Mouse (Mus musculus) adrenal gland, postnatal 25 days (tissue): Measurements from ENCODE around the gene Ptprt. TPM values are rescaled to one million over a fixed set of nuclear protein-coding genes. Genes with fewer than 3 reads are reported as not detected.
"Not testable (repeated sequence)": the region's sequence is repeated elsewhere in the genome, so short reads cannot be mapped to it uniquely, and the experiment has no call there.

Experiments used
- DNase-seq: peaks from one replicate; pipeline ENCODE4 v3.0.0; 2021; ENCODE audit warnings: mixed read lengths
- total RNA-seq: library from RNA; stranded (reverse); gene quantifications from 2 replicates; pipeline ENCODE4 v1.2.3, GENCODE M21; 2021

Ptprt gene
- total RNA-seq, 1 experiment from 2014 or later = 0.15 TPM

GRCm38 (mm10) chr2:162182621-162183475, 478.1 kb downstream of the Ptprt start:
- no peak for DNase-seq

- DNase-seq = no peak
Observed at GRCm38 (mm10) chr2:162181826-162182225, 479.1 kb downstream of the Ptprt start.

DNA sequence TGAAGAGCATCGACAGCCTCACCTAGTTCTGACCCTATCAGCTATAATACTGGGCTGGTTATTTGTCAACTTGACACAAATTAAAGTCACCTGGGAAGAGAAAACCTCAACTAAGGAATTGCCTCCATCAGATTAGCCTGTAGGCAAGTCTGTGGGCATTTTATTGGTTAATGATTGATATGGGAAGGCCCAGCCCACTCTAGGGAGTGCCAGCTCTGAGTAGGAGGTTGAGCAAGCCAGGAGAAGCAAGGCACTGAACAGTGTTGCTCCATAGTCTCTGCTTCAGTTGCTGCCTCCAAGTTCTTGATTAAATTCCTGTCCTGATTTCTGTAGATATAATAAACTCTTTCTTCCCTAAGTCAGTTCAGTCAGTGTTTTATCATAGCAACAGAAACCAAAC, 488.4 kb downstream of the Ptprt start:
- no peak for DNase-seq

GRCm38 (mm10) chr2:162141845-162142411, 519.0 kb downstream of the Ptprt start:
- DNase-seq = no peak

DNA sequence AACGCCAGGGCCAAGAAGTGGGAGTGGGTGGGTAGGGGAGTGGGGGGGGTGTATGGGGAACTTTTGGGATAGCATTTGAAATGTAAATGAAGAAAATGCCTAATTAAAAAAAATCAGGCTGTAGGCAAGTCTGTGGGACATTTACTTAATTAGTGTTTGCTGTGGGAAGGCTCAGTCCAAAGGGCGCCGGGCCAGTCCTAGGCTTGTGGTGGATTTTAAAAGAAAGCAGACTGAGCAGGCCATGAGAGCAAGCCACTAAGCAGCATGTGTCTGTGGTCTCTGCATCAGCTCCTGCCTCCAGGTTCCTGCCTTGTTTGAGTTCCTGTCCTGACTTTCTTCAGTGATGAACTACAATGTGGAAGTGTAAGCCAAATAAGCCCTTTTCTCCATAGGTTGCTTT, 524.8 kb downstream of the Ptprt start:
- not testable (repeated sequence) for DNase-seq

GRCm38 (mm10) chr2:162131607-162132304, 529.2 kb downstream of the Ptprt start:
- DNase-seq = no peak

DNA sequence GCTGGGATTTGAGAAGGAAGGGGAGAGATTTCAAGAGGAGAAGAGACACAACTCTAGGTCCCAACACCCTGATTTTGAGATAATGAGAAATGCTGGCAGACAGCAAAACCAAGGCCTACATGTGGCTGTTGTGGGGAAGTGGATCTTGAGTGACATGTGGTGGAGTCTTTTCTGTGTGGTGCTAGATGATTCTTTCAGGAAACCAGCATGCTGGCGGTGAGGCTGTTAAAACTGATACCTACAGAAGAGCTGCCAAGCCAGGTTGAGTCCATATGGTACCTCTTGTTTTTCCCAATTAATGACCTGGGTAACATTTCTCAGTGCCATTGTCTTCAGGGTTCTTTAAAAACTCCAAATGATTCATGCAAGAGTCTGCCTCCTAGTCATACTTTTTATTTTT, 531.1 kb downstream of the Ptprt start:
- DNase-seq = no peak

DNA sequence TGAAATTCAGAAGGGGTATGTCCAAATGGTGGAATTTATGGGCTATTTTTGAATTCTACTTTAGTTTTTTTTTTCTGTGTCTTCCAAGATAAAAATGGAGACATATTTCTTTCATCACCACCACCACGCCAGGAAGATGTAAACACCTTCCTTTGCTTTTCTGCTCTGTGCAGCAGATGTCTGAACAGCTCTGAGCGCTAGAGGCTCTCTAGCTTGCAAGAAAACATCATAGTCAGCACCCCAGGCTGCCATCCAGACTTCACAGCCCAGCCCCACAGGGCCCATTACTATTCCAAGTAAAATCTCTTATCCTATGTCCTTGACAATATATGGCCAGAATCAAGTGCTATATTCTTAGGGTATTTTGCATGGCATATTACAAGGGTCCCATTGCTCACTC, 542.9 kb downstream of the Ptprt start:
- no peak for DNase-seq

DNA sequence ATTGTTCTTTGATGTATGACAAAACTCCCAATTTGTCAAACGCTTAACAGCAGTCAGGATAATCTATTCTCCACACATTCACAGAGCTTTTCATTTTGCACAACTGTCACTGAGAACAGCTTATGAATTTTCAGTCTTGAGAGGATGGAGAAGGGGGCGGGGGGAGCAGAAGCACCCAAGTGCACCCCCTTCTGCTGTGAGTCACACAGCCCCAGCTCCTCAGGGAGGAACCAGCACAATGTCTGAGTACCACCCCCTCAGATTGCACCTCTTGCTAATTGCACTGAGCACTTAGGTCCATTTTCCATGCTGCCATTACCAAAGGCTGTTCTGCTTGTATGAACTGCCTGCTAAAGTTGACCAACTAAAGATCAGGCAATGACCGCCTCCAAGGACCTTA, 578.6 kb downstream of the Ptprt start:
- no peak for DNase-seq

- no peak for DNase-seq
Observed at GRCm38 (mm10) chr2:162080717-162081398, 580.1 kb downstream of the Ptprt start.

DNA sequence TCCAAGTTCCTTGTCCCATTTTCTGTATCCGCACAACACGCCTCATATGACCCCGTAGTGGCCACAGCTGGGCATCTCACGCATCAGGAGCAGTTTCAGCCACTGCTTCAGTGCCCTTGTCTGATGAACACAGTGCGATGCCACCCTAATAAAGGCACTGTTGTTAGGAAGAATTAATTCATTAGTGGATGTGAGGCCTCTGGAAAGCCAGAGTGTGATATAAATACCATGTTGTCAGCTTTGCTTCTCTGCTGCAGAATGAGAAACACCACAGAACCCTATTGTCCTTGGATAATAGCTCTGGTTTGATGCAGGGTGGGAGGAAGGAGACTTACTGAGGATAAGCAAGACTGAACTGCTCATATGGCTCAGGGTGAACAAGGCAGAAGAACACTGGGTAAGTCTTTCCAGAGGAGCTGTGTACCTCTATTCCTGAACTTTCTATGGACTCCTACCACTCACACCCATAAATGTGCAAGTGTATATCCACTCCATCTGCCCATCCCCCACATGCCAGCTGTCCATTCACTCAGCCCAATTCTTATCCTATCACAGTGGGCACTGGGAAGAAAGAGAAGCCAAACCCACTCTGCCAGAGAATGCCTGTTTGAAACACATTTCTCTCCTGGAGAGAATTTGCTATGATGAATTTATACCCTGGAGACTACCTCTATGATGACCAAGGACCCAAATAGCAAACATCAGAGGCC, 582.2 kb downstream of the Ptprt start:
- no peak for DNase-seq

- DNase-seq = no peak
Observed at GRCm38 (mm10) chr2:162052816-162053215, 608.1 kb downstream of the Ptprt start.

DNA sequence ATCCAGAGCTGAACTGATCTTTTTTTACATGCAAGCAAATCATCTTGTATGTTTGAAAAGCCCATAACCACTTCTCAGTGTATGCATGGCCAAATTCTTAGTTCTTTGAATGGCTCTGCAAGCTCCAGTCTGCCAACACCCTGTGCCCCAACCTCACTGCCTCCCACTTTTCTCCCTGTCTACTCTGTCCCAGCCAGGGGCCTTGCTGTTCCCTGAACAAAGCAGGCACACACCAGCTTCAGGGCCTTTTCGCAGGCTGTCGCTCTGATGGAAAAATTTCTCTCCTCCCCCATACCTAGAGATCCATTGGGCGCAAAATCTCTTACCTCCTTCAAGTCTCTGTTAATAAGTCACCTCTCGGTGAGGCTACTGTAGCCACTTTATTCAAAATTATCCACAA, 610.7 kb downstream of the Ptprt start:
- DNase-seq = no peak

GRCm38 (mm10) chr2:162035615-162036014, 625.3 kb downstream of the Ptprt start:
- DNase-seq = no peak

- no peak for DNase-seq
Observed at GRCm38 (mm10) chr2:162031636-162032035, 629.3 kb downstream of the Ptprt start.

DNA sequence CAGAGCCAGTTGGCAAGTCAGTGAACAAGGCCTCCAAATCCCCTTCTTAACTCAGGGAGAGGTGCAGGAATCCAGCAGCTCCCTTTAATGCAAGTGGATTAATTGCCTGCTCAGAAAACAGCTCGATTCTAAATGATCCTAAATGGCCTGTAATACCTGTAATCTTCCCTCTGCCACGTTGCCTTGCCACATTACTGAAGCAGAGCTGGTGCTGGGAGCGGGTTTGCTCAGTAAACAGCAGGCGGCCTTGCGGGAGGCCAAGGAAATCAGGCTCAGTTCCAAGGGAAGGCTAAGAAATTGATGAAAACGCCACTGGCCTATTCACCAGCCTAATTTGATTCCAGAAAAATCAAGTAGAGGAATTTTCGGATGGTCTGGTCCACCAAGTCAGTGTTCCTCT, 659.9 kb downstream of the Ptprt start:
- DNase-seq = no peak

GRCm38 (mm10) chr2:161982311-161982710, 678.6 kb downstream of the Ptprt start:
- DNase-seq = no peak

GRCm38 (mm10) chr2:161961179-161962163, 699.5 kb downstream of the Ptprt start:
- DNase-seq = no peak

GRCm38 (mm10) chr2:161945424-161945823, 715.5 kb downstream of the Ptprt start:
- DNase-seq = no peak

- no peak for DNase-seq
Observed at GRCm38 (mm10) chr2:161944689-161945088, 716.3 kb downstream of the Ptprt start.

GRCm38 (mm10) chr2:161941991-161942390, 719.0 kb downstream of the Ptprt start:
- DNase-seq = no peak
